Mouse (Mus musculus) kidney, postnatal 4 days (tissue): ENCODE data around the gene Snx10.

Experiments used
- DNase-seq, 2 experiments: peaks; one replicate each; pipeline ENCODE4 v3.0.0; 2021; ENCODE audit warnings: mixed read lengths in 2 of 2

Snx10 gene

DNA sequence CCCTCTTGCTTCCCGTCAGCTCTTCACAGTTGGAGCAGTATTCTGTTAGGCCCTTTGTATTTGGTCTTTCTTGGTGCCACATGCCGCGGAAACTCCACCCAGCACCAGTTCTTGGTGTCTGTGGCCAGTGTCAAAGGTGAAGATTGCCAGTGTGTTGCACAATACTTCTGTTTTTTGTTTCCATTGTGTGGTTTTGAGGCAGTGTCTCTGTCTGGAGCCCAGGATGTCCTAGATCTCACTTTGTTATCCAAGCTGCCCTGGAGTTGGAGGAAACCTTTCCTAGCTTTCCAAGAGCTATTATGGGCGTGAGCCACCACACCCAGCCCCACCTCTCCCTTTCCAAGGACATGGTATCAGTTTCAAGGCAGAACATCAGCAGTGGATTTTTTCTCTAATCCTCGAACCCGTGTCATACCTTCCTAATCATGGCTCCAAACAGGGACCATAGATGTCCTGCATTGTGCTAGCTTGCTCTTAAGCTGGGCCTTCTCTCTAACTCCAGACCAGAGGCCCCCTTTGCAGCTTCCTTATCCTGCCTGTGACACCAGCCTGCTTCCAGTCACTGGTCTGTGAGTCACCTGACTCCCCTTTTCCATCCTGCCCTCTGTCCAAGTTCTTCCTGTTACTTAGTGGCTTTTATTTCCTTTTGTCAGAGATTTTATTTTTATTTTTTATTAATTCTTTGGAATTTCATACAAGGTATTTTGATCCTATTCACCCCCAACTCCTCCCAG lies 9.9 kb downstream of the Snx10 start:
- no peak for DNase-seq

DNA sequence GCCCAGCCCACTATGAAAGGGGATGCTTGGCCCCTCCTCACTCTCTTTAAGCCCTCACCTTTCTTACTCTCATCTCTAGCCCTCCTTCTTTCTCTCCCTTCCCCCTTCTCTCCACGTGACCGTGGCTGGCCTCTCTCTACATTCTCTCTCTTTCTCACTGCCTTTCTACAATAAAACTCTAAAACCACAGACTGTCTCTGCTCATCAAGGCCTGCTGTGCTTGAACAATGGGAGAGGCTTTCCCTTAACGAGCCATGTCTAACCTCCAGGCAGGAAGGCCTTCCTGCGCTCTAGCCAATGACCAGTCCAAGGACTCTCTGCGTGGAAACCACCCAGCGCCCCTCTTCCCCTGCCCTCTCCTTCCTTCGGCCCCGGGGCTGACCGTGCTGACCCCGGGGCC lies 11.9 kb downstream of the Snx10 start:
- no peak for DNase-seq

DNA sequence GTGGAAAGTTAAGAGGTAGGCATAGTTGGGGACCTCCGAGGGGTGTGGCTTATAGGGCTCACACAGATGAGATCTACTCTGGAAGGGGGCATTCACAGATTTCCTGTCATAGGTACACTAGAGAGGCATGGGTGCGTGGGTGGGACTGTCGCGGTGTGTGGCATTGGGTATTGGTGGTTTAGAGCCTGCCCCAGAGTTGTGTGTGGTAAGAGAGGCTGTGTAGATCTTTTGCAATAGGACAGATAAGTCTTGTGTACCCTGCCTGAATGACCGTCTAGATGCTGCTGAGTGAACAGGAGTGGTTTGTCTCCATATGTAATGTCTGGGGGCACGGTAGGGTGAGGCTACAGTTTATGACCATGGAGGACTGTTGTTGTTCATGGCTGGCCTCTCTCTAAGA lies 16.8 kb downstream of the Snx10 start:
- no peak for DNase-seq

DNA sequence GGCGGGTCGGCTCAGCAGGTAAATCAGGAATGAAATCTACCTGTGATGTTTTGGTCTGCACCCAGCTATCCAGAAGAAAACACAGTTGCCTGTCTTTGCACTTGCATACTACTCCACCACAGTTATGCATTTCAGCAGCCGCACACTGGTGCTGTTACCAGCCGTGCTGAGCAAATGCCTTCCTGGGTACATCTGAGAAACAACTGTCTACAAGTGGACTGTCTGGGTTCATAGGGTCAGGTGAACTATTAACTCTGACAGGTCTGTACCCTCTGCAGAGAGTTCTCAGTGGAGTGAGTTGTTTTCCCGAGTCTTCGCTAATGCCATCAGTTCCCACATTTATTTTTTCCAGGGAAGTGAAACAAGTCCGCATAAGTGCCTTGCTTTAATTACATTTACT lies 17.7 kb downstream of the Snx10 start:
- DNase-seq = no peak

DNA sequence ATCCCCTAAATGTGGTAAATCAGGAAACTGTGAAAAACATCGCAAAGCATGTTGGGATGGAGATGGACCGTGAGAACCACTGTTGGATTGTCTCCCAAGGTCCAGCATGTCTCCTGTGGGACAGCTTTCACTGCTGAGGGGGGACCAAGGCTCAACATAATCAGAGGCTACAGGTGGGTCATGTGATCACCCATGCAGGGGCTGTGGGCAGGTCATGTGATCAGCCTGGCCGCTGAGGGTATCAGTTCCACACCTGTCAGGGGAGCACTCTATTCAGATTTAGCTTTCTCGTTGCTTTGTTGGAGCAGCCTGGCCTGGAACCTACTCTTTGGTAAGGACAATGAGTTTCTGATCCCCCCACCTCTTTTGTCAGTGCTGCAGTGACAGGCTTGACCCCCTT lies 18.4 kb downstream of the Snx10 start:
- no peak for DNase-seq

DNA sequence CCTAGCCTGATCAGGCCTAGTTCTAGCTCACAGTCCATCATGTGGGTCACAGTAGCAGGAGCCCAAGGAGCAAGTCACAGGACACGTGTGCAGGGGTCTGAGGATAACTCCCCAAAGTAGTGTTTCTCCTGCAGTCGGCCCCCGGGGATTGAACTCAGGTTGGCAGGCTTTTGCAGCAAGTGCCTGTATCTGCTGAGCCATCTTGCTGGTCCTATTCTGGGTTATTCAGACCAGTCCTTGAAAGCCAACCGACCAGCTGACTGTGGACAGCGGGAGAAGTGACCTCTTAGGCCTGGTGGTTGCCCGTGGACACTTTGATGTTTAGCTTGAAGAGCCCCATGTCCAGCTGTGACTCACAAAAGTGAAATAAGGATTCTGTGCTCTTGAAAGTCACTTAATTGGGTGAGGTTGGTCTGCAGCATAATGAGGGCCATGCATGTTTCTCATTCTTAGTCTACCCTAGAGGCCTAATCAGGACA lies 20.0 kb downstream of the Snx10 start:
- no peak for DNase-seq

DNA sequence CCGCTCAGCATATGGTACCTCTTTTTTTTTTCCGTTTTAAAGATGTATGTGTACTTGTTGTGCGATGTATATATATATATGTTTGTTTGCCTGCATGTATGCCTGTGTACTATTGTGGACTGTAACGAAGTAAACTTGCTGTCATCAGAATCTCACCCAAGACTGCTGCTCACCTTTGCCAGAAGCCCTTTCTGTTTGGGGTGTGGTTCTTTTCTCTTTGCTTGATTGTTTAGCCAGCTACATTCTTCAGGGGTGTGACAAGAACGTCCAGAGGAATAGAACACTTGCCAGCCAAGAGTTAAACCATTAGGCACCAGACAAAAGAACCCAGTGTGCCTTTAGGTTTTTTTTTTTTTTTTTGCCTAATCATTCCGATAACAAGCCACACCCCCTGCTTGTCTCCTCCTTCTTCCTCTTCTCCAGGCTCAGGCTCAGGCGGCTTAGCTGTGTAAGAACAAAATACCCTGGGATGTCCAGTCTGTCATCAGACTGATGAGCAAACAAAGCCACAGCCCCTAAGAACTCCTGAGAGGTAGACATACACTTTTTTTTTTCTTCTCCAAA lies 20.5 kb downstream of the Snx10 start:
- peak in 1 of 2 experiments; percentile 34 for DNase-seq

DNA sequence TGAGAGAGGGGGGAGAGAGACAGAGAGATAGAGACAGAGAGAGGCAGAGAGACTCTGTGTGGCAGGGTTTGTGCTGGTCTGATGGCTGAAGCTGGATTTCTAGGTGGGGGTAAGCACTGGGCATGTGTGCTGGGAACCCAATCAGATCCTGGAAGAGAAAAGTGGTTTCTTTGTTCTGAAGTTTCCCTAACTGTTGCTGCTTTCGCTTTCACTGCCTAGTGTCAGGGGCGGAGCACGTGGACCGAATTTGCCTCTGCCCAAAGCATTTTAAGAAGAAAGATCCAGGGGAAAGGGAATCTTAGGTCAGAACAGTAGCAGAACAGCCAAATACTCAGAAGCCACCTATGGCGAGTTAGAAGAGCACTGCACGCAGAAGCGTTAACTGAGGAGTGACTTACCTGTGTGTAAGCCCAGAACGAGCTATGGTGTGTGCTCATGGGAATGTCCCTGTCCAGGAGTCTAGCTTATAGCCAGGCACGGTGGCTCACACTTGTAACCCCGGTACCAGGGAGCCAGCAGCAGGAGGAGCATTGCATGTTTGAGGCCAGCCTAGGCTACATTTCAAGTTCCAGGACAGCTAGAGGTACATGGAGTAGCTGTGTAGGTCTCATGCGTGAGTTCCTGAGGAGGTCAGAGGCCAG lies 21.6 kb downstream of the Snx10 start:
- DNase-seq = peak in 1 of 2 experiments; percentile 39

DNA sequence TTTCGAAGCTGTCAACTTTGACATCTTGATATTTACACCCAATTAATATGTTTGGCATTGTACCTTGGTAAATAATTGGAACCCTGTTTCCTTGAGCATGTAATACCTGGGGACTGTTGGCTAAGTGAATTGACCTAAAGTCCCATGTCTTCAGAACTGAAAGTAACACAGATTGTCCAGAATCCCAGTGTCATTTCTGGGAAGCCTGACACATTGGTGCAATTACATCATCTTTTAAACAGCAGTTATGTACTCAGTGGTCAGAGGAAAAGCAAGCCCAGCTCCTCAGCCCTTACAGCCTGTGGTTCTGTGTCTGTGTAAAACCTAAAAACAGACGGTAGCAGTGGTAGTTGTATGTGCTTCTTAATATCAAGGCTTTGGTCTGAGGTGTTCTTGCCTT lies 22.4 kb downstream of the Snx10 start:
- no peak for DNase-seq

DNA sequence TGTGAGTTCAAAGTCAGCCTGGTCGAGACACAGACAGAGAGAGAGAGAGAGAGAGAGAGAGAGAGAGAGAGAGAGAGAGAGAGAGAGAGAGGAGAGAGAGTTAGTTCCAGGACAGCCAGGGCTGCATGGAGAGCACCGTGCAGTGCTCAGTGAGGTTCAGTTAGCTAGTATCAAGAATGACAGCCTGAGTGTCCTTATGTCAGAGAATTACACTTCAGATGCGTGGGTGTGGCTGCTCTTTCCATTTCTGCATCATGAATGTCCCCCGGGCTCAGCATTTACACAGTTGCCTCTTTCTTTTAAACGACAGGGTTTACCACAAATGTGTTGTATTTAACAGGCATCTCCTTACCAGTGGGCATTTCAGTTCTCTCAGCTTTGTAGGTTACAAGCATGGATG lies 25.1 kb downstream of the Snx10 start:
- DNase-seq = no peak

DNA sequence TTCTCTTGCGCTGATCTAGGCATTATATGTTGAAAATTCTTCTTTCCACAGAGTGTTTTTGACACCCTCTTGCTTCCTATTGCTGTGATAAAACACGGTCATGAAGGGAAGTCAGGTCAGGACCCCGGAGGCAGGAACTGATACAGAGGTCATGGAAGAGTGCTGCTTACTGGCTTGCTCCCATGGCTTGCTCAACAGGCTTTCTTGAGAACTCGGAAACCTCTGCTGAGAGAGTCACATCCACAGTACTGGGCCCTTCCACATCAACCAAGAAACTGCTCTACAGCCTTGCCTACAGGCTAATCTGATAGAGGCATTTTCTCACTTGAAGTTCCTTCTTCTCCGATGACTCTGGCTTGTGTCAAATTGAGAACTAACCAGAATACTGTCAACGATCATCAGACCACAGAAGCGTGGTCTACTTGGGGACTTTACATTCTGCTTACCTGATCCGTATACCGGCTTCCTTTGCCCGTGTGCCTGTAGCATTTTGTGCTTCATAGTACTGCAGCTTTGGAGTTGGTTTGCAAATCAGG lies 27.6 kb downstream of the Snx10 start:
- no peak for DNase-seq

DNA sequence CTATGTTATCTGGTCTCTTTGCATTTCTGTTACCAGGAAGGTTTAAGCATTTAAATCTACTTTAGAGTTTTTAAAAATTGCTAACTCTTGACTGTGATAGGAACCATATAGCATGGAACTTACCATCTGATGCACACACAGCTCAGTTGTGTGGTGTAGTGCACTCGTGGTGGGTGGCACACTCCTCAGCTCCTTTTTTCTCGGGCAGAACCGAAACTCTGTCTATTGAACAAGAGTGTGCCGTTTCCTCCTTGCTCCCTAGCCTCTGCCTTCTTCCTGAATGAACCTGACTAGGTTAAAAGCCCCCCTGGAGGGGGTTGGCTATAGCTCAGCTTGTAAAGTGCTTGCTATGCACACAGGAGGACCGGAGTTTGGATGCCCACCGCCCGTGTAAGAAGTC lies 32.9 kb downstream of the Snx10 start:
- no peak for DNase-seq

DNA sequence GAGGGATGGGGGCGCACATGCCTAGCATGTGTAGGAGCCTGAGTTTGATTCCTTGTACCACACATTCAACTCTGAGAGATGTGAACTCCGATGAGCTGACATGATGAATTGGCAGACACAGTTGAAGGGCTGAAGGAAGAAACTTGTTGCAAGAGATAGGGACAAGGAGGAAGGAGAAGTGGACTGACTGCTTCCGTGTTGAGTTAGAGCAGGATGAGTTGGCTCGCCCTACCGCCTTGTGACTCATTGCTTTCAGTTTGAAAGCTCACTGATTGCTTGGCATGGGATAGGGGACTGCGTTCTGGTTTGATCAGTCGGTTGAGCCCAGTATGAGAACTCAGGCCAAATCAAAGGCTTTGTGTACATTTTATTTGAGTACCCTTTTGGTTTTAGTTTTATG lies 34.6 kb downstream of the Snx10 start:
- DNase-seq = no peak

DNA sequence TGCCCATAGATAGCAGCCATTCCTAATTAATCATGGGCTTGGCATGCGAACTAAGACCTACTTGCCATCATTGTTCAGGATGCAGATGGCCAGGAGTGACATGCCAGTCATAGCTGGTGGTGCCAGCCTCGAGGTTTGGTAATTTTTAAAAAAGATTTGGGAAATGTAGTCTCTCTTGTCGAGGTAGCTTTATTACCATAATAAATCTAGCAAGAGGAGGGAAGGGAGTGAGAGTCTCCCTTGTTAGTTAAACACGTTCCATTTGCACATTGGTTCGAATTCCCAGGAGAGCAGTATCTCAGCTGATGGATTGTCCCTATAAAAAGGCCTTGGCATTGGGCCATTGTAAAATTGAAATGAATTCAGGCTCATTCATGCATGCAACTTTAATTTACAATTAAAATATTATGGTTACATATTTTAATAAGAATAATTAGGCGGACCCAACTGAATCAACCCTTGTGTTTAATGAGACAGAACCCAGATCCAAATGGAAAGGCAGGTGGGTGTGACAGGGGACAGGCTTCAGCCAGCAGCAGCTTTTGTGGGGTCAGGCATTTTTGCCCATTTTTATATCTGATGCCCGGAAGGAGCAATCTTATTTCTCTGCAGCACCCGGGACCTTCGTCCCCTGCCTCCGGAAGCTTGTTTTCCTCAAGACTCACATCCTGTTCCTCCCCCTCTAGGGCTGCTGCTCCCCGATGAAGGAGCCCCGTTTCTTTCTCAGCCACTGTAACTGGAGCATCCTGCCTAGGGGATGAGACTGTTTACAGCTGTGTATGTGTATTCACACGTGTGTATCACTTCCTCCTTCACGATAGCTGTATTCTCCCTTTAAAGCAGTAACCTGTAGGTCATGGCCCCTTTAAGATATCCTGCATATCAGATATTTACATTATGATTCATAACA lies 43.3 kb downstream of the Snx10 start:
- peak; percentile 21 to 33 for DNase-seq

DNA sequence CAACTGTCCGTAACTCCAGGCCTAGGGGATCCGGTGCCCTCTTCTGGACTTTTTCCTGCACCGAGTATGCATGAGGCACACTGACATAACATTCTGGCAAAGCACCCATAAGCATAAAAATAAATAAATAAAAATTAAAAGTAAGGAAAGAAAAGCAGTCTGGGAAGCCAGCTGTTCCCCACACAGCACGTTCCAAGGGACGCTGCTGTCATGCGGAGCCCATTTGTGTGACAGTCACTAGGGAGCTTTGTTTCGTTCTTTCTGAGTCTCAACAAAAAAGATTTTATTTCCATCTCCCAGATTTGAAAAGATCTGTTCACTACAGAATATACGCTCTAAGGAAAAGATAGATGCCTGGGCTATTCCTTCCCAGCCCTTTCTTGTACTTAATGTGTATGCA lies 45.4 kb downstream of the Snx10 start:
- DNase-seq = no peak

DNA sequence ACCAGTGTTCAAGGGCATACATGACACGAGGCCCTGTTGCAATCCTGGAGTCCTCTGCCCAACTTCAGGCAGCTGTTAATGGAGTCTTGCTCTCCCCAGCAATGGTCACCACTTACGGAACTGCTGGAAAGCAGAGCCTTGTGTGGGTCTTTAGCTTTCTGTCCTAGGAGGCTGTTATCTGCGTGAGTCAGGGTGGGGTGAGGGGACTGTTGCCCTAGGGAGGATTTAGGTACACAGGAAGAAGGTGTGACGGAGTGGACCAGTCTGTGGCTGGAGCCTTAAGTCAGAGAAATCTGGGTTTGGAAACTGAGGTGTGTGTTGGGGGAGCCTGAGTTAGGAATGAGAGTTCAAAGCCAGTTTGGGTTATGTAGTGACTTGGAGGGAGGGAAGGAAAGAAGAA lies 49.4 kb downstream of the Snx10 start:
- DNase-seq = no peak

DNA sequence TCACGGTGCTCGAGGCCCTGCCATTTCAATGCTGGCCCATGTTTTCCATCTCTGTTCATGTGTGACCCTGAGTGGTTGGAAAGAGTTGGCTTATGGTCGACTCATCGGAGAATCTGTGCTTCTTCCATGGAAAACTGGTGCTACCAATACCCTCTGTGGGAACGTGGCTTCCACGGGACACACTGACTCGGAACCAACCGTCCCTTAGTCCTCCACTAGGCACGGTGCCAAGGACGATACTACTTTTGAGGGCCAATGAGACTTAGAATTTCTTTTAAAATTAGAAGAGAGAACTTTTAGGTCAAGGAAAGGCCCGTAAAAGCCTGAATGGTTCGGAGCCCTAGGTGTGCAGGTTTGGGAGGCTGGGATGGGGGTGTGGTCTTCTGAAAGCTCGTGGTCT lies 50.4 kb downstream of the Snx10 start:
- no peak for DNase-seq

DNA sequence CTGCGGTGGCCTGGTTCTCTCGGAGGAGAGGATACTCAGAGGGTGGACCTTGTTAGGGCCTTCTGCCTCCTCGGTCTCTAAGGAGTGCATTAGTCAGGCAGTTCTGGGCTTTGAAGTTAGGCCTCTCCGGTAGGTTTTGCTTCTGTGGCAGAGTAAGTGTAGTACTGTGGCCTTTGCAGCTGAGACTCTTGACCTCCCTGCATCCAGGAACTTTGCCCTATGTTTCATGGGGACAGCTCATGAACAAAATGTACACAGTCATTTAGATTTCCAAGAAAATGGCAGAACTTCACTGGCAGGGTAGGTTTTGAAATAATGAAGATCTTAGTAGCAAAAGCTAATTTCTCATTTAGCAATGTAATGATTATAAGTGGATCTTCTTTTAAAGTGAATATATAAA lies 54.7 kb downstream of the Snx10 start:
- no peak for DNase-seq

DNA sequence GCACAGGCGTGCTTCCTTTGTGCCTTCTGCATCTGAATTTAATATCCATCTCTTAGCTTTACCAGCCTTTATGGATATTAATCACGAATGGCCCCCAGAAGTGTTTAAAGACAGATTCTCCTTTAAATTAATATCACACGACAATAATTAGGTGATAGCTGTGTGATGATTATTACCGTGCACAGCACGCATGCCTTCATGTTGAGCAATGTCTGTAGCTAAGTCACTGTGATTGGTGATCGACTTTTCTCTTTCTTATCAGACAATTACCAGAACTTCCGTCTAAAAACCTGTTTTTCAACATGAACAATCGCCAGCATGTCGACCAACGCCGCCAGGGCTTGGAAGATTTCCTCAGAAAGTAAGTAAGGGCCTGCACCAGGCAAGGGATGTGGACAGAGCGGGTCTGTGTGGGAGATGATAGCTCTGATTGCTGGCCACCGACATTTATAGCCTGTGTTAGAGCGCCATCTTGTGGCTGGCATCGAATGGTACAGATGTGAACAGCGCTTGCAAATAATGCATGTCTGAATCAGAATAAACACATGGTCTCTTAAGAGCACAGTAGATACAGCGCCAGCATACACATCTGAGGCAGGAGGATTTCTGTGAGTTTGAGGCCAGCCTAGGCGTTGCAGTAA lies 56.5 kb downstream of the Snx10 start:
- peak; percentile 92 for DNase-seq

DNA sequence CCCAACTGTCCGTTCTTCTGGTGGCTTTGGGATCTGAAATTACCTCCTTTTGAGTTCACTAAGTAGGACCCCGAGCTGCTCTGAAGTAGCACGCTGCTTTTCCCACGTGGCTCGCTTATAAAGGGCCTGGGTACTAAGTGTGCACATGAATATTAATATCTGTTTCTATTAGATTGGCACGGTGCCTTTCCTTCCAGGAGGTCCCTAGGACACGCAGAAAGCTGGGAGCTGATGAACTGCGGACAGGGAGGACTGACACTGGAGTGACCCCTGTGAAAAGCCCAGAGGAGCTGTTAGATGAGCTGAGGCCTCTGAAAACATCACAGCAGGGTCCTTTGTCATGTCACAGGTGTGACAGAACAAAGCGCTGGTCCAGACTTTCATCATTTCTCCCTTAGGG lies 57.7 kb downstream of the Snx10 start:
- no peak for DNase-seq

DNA sequence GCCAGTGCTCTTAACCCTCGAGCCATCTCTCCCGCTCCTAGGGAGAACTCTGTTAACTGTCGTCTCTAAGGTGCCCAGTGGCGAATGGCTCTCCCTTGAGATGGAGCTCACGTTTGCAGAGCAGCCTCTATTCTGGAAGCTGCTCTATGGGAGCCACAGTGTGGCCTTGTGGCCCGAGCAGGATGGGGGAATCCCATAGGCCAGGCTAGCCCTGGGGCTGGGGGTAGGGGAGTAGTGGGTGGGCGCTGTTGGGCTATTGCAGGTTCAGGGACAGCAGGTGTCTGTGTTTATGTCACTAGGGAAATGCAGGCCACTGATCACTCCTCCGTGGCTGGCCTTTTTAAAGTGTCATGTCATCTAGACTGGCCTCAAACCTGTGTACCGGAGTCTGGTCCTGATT lies 58.4 kb downstream of the Snx10 start:
- no peak for DNase-seq

DNA sequence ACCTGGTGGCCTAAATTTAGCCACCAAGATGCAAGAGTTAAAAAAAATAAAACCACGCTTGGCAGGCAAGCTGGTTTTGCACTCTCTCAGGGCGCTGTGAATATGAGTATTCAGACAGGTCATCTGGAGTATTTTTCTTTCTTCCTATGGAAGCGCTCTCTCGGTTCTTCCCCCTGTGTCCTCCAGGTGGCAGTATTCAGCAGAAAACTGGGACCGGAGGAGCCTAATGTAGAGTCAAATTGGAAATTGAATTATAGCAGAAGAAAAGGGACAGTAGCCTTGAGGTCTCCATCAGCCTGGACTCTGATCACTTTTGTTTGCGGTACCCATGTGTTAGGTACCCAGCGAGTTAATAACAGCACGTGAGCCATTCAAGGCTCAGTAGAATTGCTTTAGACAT lies 62.3 kb downstream of the Snx10 start:
- peak; percentile 76 to 82 for DNase-seq

DNA sequence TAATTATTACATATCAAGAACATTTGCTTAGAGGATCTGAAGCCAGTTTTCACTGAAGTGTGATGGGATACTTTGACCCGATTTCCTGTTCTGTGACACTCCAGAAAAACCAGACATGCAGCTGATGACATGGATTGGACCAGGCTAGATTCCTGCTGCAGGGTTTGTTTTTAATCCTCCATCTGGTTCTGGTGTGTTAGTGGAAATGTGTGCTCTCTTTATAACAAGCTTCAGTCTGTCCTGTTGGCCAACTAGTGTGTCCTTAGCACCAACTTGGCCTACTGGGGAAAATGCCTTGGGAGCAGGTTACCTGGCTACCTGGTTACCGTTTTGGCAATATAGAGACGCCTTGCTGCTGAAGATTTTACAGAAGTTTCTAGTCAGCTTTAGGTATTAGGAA lies 63.6 kb downstream of the Snx10 start:
- no peak for DNase-seq
